Mouse (Mus musculus): Measurements from ENCODE around the gene Gm17651.

GRCm38 (mm10) chr3:97641396-97641795, 33.1 kb downstream of the Gm17651 start:
- TF ChIP-seq CTCF (IDR thresholded peaks at IDR 0.05; ENCODE audit: insufficient read depth, low read length) (no peak), POLR2A (IDR thresholded peaks at IDR 0.05; ENCODE audit: borderline replicate concordance, extremely low read depth, low read depth, low read length) (no peak)
